Mouse (Mus musculus): ENCODE results near the gene Rps6.

Gene Rps6

DNA sequence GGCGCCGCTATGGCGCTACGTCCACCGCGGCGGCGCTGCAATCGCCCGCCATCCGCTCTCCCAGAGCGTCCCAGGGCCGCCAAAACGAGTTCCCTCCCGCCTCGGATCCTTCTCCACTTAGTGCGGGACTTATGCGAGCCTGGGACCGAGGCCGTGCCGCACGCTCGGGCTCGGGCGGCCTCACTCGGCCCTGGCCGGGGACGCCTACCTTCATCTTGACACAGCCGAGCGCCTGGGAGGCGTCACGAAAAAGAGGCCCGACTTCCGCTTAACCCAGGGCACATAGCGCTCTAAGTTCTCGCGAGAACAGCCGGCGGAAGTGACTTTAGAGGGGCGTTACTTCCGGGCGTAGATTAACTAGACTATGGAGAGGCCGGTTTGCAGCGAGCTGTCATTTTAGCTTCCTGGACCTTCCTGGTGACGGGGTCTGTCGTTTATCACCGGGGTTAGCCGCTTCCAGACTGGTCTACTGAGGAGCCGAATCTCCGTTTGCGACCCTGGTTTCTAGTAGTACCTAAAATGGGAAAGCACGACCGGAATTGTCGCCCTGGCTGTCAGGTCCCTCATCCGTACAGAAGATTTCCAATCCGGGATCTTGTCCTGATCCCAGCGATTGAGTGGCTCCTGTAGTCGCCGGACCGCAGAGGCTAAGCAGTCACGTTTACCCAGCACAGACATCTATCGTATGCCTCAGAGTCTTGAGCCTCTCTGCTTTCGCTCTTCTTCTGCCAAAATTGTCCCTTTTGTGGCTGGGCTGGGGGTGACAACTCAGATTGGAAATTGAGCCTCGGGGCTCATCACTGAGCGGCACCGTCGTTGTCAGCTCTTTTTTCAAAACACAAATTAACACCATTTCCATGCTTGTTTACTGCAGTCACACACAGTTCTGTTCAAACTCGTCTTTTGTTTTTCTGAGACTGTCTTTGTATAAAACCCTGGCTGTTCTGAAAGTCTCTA is at the start of gene Rps6:
Gene Rps6, minus strand, starts transcription at position 300 of the 957 bp plus-strand sequence.
- DNase-seq, result peak; percentile 95 to 96

DNA sequence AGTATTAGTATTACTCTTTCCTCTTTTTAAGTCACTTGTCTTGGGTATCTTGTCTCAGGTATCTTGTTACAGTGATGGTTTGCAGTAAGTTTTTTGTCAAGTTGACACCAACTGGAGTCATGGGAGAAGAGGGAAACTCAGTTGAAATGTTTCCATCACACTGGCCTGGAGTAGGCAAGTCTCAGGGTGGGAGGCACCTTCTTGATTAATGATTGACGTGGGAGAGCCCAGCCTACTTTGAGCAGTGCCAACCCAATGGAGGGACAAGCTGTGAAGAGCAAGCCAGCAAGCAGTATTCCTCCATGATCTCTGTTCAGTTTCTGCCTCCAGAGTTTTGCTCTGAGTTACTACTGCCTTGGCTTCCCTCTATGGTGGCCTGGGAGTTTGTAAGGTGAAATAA is 48.7 kb upstream of the Rps6 start:
- DNase-seq, result no peak

- peak in 1 of 2 experiments; percentile 12 for DNase-seq
These were observed 47.8 kb upstream of the Rps6 start for GRCm38 (mm10) chr4:86904969-86905368.

DNA sequence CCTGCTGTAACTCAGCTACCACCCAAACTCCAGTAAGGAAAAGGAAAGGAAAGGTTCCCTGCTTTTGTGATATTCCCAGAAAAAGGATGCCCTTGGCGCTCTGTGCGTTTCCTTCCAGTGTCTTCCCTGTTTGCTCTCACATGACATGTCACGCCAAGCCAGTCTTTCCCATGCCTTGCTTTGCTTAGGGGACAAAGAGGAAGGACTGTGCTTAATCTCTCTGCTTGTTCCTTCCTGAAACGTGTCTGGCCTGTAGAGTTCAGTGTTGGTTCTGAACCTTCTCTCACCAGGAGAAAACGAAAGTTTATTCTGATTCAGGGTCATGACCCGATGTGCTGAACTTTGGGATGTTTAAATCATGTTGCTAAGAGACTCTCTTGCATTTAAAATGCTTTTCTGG is 45.1 kb upstream of the Rps6 start:
- no peak for DNase-seq

DNA sequence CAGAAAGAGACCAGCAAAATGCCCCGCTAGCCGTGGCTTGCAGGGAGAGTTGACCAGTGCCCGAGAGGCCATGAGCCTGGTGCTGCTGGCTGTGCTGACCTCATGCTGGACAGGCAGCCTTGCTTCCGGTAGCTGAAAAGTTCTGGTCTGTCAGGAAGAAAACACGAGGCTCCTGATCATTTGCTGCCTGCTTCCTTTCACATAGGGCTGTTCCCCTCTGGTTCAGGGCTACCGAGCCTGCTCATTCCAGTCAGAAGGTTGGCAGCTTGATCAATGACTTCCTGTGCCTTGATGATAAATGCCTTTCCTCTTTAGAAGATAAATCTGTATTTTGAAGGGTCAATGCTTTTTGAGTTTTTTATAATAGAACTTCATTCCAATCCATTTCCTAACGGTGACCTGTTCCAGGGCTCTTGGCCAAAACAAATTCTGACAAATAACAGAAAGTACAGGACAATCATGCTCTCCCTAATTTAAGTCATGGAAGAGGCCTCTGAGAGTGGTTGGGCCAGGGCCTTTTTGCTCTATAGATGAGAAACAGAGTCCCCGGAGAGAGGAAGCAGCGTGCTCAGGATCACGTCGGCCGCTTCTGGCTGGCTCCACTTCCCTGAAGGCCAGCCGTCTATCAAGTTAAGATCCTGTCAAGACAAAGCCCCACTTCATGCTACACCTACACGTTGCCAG is 41.7 kb upstream of the Rps6 start:
- no peak for DNase-seq

DNA sequence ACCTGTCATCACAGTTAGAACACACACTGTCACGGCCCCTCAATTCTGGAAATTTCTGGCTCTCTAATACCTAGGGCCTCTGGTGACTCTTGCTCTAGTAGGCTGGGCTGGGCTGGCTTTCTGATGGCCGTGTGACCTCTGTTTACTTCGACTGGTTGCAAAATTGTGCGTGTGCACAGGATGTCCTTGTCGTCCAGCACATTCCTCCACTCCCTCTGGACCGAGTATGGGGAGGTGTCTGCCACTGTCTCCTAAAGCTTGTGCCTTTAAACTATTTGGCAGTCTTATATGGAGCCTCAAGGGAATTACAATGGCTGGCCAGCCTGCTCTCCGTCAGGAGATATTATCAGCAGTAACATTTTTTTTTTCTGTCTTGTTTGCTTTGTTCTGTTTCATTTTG is 40.2 kb upstream of the Rps6 start:
- no peak for DNase-seq

- DNase-seq, result peak in 1 of 2 experiments; percentile 9
These were observed 30.7 kb upstream of the Rps6 start for GRCm38 (mm10) chr4:86887879-86888278.

- no peak for DNase-seq
These were observed 29.1 kb upstream of the Rps6 start for GRCm38 (mm10) chr4:86886160-86886878.

DNA sequence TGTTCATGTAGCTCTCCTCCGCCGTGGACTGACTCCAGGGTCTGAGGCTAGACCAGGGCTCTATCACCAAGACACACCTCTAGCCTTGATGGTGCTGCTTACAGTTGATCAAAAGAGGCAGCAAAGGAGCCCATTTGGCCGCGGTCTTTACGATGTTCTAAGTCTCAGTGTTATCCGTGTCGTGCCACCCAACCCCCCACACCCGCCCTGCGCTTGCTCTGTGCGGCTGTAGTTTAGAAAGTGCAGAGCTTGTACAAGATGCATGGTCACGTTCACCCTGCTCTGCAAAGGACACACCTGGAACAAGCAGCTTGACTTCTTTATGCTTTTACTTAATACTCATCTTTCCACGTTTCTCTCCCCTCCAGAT is 28.6 kb upstream of the Rps6 start:
- no peak for DNase-seq

DNA sequence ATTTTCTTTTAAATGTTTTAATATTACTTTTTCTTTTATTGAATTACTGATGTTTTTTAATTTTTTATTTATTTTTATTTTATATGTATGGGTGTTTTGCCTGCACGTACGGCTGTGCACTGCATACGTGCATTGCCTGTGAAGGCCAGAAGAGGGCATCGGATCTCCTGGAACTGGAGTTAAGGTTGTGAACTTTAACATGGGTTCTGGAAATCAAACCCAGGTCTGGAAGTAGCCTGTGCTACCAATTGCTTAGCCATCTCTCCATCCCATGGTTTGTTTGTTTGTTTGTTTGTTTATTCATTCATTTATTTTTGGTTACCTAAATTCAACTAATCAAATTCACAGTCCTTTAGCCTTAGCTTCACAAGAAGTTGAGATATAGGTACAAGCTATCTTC is 27.7 kb upstream of the Rps6 start:
- DNase-seq, result peak; percentile 24 to 45

GRCm38 (mm10) chr4:86882413-86882812 is 25.2 kb upstream of the Rps6 start:
- DNase-seq, result no peak

DNA sequence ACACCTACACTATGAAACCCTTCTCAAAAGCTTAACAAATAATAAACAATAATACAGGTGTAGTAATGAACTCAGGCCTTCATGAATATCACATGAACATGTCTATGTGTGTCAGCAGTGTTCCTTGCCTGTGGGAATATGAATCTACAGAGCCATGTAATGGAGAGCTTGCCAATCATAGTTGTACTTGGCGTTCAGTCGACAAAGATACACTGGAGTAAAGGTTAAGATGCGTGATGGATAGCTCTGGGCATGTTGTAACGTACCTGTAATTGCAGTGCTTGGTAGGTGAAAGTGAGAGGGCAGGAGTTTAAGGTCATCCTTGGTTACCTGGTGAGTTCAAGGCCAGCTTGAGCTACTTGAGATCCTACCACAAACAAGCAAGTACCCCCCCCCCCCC is 24.0 kb upstream of the Rps6 start:
- no peak for DNase-seq

GRCm38 (mm10) chr4:86879477-86879876 is 22.3 kb upstream of the Rps6 start:
- no peak for DNase-seq

GRCm38 (mm10) chr4:86874146-86874847 is 17.1 kb upstream of the Rps6 start, which contains the start of gene Acer2:
TSS of gene Acer2 (plus strand) at chr4:86874396.
- DNase-seq, result peak; percentile 68 to 76

- no peak for DNase-seq
These were observed 15.9 kb upstream of the Rps6 start for GRCm38 (mm10) chr4:86873072-86873471.

DNA sequence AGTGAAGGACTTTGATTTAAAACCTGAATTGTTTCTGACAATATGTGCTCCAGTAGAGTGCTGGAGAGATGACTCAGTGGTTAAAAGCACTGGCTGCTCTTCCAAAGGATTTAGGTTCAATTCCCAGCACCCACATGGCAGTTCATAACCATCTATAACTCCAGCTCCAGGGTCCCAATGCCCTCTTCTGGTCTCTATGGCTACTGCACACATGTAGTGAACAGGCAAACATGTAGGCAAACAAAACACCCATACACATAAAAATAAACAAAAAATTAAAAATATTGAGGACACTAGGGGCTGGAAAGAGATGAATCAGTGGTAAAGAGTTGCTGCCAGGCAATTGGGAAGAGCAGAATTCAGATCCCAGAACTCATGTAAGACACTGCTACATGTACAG is 14.8 kb upstream of the Rps6 start:
- no peak for DNase-seq

DNA sequence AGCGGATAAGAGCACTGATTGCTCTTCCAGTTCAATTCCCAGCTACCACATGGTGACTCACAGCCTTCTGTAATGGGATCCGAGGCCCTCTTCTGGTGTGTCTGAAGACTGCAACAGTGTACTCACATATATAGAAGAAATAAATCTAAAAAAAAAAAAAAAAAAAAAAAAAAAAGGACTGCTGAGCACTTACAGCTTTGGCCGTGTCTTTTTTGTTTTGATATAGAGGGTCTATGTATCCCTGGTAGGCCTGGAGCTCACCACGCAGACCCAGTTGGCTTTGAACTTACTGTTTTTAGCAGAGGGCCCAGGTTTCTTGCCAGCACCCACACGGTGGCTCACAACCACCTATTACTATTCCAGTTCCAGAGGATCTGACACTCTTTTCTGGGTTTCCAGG is 6.9 kb upstream of the Rps6 start:
- no peak for DNase-seq

DNA sequence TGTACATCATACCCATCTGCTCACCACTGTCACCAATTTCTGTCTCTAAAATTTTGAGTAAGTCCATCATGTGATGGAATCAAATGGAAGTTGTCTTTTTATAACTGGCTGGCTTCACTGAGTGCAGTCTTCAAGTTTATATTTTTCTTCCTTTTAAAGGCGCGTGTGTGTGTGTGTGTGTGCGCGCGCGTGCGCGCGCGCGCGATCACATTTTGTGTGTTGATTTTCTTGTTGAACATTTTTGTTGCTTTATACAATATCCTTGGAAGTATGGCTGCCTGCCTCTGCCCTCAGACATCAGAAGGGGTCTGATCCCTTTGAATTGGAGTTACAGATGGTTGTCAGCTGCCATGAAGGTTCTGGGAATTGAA is 843 bp upstream of the Rps6 start:
- DNase-seq, result peak; percentile 32 to 33

DNA sequence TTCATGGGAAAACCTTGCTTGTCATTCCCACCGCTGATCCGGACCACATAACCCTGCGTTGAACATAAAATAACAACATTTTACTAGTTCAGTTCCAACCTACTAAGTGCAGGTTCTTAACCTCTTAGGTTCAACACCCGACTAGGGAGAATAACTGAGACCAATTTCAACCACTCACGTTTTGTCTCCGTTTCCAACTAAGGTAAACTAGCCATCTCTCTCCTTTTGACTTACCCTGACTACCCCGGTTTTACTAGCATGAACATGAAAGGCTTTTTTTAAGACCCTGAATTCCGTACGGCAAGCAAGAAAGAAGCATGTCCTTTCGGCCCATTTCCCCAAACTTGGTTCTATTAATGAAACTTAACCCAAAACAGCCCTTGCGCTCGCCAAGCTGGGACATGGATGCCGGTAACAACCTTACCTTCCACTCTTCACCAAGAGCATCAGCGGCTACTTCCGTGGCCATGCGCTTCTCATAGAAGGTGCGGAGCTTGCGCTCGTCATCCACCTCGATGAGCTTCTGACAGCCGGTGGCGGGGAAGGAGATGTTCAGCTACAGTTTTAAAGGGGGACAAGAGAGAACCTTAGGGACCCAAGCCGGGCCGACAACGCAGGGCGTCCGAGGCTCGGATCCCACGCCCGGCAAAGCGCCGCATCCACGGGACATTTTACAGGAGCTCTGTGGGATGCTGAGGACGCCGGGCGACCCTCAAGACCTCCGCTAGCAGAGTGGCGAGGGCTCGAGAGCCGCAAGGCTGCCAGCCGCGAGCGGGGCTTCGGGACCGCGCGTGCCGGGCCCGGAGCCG is 704 bp downstream of the Rps6 start:
- peak in 1 of 2 experiments; percentile 57 for DNase-seq

DNA sequence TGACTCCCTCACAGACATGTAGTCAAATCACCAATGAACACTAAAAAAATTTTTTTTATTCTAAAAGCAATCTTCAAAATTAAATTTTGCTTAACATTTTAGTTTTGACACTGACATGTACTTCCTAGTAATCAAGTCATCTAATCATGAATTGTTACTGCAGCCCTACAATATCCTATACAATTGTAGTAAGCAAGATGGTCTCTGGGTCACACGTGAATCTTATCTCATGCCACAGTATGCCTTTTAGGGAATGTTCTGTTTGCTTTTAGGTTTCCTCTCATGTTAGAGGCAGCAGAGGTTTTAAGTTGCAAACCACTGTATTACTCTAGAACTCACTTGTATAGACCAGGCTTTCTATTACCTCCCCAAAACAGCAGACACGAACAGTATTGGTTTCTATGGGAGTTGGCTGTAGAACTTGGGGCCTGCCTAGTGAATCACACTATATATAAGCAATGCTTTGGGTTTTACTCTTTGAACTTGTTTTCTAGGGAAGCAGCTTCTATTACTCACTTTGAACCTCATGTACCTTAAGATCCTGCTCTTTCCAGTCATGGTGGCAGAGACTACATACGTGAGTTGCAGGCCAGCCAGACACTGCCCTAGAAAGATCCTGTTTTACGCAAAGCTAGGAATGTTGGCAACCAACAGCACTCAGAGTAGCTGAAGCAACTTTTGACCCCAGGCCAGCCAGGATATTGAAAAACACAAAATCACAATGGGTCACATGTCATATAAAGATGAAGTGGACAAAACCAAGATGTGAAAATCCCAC is 4.2 kb downstream of the Rps6 start:
- DNase-seq, result no peak

GRCm38 (mm10) chr4:86852018-86852417 is 5.2 kb downstream of the Rps6 start:
- no peak for DNase-seq

Measured in cerebellum, postnatal 14 days (tissue).